Mouse (Mus musculus) heart, embryonic 16.5 days (tissue): ENCODE data around the gene Nudt5. TPM values are rescaled to one million over a fixed set of nuclear protein-coding genes. Genes with fewer than 3 reads are reported as not detected.
"Not testable (repeated sequence)": the region's sequence is repeated elsewhere in the genome, so short reads cannot be mapped to it uniquely, and the experiment has no call there.

Experiments used
- ATAC-seq: fragments of 200-750 bp; cut with Nextera tagmentation; replicated peaks from 2 replicates; pipeline ENCODE4 v1.8.0; 2017; ENCODE audit warnings: moderate number of reproducible peaks; ENCODE audit not compliant: insufficient read depth, low FRiP score; ENCODE audit errors: extremely low read depth
- H3K27ac ChIP-seq: fragments of 300-500 bp; sonication (generic); 2 replicates; pipeline ENCODE4 v1.5.1; 2014; ENCODE audit warnings: mild to moderate bottlenecking, low read length, control low read depth, moderate library complexity
- H3K27me3 ChIP-seq: fragments of 300-500 bp; sonication (generic); 2 replicates; pipeline ENCODE4 v1.6.1; 2014; ENCODE audit warnings: low read length, mixed read lengths; ENCODE audit not compliant: control insufficient read depth, insufficient read depth
- H3K36me3 ChIP-seq: fragments of 300-500 bp; sonication (generic); 2 replicates; pipeline ENCODE4 v1.6.1; 2014; ENCODE audit not compliant: control insufficient read depth, insufficient read depth
- H3K4me1 ChIP-seq: fragments of 300-500 bp; sonication (generic); 2 replicates; pipeline ENCODE4 v1.6.1; 2014; ENCODE audit warnings: low read length, mixed read lengths; ENCODE audit not compliant: control insufficient read depth, insufficient read depth
- H3K4me2 ChIP-seq: fragments of 300-500 bp; sonication (generic); 2 replicates; pipeline ENCODE4 v1.6.1; 2014; ENCODE audit warnings: low read depth, mild to moderate bottlenecking, control low read depth, low read length
- H3K4me3 ChIP-seq: fragments of 300-500 bp; sonication (generic); 2 replicates; pipeline ENCODE4 v1.5.1; 2014; ENCODE audit warnings: mild to moderate bottlenecking, control low read depth, low read length
- H3K9ac ChIP-seq: fragments of 300-500 bp; sonication (generic); 2 replicates; pipeline ENCODE4 v1.6.1; 2014; ENCODE audit warnings: low read length, control low read depth
- H3K9me3 ChIP-seq: fragments of 300-500 bp; sonication (generic); replicated peaks from 2 replicates; pipeline ENCODE4 v1.6.1; 2016; ENCODE audit warnings: low read length; ENCODE audit not compliant: control insufficient read depth
- WGBS: fragments of 180-500 bp; shearing (Covaris S2); extraction: QIAGEN DNeasy Blood & Tissue Kit; methylation state at CpG from one replicate; pipeline ENCODE4 v1.1.7; 2014; 5-methylcytosine and 5-hydroxymethylcytosine counted together
- polyA plus RNA-seq: library from polyadenylated mRNA; unstranded; fragments of >200 nt; fragmentation: Nextera tagmentation; extraction: Ambion mirVana; gene quantifications from 2 replicates; pipeline ENCODE4 v1.2.1, GENCODE M21; 2015

Nudt5 gene
- 56.3 and 62.5 TPM in 2 replicates for polyA plus RNA-seq

- H3K4me2 ChIP-seq: peak within 1 kb of the TSS; percentile 94
- H3K36me3 ChIP-seq: peaks cover 18% of the 10 kb centered on the region
- H3K9me3 ChIP-seq: no peaks in the 10 kb centered on the region
- peak within 1 kb of the TSS; percentile 84 for H3K27ac ChIP-seq
- H3K9ac ChIP-seq: peak within 1 kb of the TSS; percentile 76
- peaks cover 5% of the 10 kb centered on the region; the same call in 1 of the 2 replicates for H3K4me1 ChIP-seq
- H3K27me3 ChIP-seq: no peaks in the 10 kb centered on the region
- H3K4me3 ChIP-seq: peak within 1 kb of the TSS; percentile 81
- under 1% methylated on average over 53 of the region's 53 CpGs for WGBS
- peak; percentile 94 for ATAC-seq
These were observed at the start of gene Nudt5, which contains the start of gene Cdc123 for GRCm38 (mm10) chr2:5844873-5845631. Nudt5 (plus strand) TSS chr2:5845019. Cdc123 (minus strand) TSS chr2:5845164.

GRCm38 (mm10) chr2:5797816-5798672, 46.8 kb upstream of the Nudt5 start:
- no peaks in the 10 kb centered on the region for H3K27me3 ChIP-seq
- H3K9ac ChIP-seq: no peak overlapping the region
- H3K27ac ChIP-seq: no peak overlapping the region
- peaks cover 2% of the 10 kb centered on the region; the same call in 1 of the 2 replicates for H3K4me1 ChIP-seq
- no peak for ATAC-seq
- WGBS: 74% methylated on average over 11 of the region's 11 CpGs
- H3K9me3 ChIP-seq: peaks cover 5% of the 10 kb centered on the region; the same call in 1 of the 2 replicates
- H3K36me3 ChIP-seq: peaks cover 59% of the 10 kb centered on the region
- no peak overlapping the region for H3K4me2 ChIP-seq
- no peak overlapping the region for H3K4me3 ChIP-seq

GRCm38 (mm10) chr2:5801182-5801640, 43.6 kb upstream of the Nudt5 start:
- Histone ChIP-seq H3K9me3 (peaks cover 3% of the 10 kb centered on the region; the same call in 1 of the 2 replicates), H3K4me1 (peaks cover 2% of the 10 kb centered on the region; the same call in 1 of the 2 replicates), H3K9ac (no peak overlapping the region), H3K36me3 (peaks cover 46% of the 10 kb centered on the region), H3K4me2 (no peak overlapping the region), H3K27me3 (no peaks in the 10 kb centered on the region), H3K4me3 (no peak overlapping the region), H3K27ac (peak overlapping the region; percentile 51)
- ATAC-seq: peak; percentile 49; the same call in 1 of the 2 replicates
- 59% methylated on average over 9 of the region's 9 CpGs for WGBS

- Histone ChIP-seq H3K9ac (no peak overlapping the region), H3K36me3 (peaks cover 42% of the 10 kb centered on the region), H3K27me3 (no peaks in the 10 kb centered on the region), H3K27ac (no peak overlapping the region), H3K9me3 (peaks cover 3% of the 10 kb centered on the region; the same call in 1 of the 2 replicates), H3K4me2 (no peak overlapping the region), H3K4me3 (no peak overlapping the region), H3K4me1 (peaks cover 2% of the 10 kb centered on the region; the same call in 1 of the 2 replicates)
- 88% methylated on average over 10 of the region's 10 CpGs for WGBS
- ATAC-seq: no peak
These were observed 42.8 kb upstream of the Nudt5 start for GRCm38 (mm10) chr2:5801927-5802590.

- Histone ChIP-seq H3K27me3 (no peaks in the 10 kb centered on the region), H3K4me2 (no peak overlapping the region), H3K4me3 (no peak overlapping the region), H3K36me3 (peaks cover 34% of the 10 kb centered on the region), H3K27ac (no peak overlapping the region), H3K9me3 (peaks cover 2% of the 10 kb centered on the region; the same call in 1 of the 2 replicates), H3K4me1 (no peaks in the 10 kb centered on the region; the same call in 1 of the 2 replicates), H3K9ac (no peak overlapping the region)
- no peak for ATAC-seq
- 81% methylated on average over 6 of the region's 6 CpGs for WGBS
These were observed 40.3 kb upstream of the Nudt5 start for GRCm38 (mm10) chr2:5804440-5805045.

GRCm38 (mm10) chr2:5805228-5805627, 39.6 kb upstream of the Nudt5 start:
- no peaks in the 10 kb centered on the region for H3K9me3 ChIP-seq
- ATAC-seq: no peak
- H3K4me3 ChIP-seq: no peak overlapping the region
- peaks cover 38% of the 10 kb centered on the region for H3K36me3 ChIP-seq
- no peak overlapping the region for H3K27ac ChIP-seq
- no peaks in the 10 kb centered on the region; the same call in 1 of the 2 replicates for H3K4me1 ChIP-seq
- 93% methylated on average over 7 of the region's 7 CpGs for WGBS
- H3K9ac ChIP-seq: no peak overlapping the region
- H3K27me3 ChIP-seq: no peaks in the 10 kb centered on the region
- H3K4me2 ChIP-seq: no peak overlapping the region

- peaks cover 42% of the 10 kb centered on the region for H3K36me3 ChIP-seq
- WGBS: 64% methylated on average over 3 of the region's 3 CpGs
- not testable (repeated sequence) for ATAC-seq, H3K4me2 ChIP-seq, H3K27ac ChIP-seq, H3K4me1 ChIP-seq, H3K4me3 ChIP-seq, H3K27me3 ChIP-seq, H3K9ac ChIP-seq, H3K9me3 ChIP-seq
These were observed 38.6 kb upstream of the Nudt5 start for GRCm38 (mm10) chr2:5806201-5806600.

GRCm38 (mm10) chr2:5810036-5810718, 34.6 kb upstream of the Nudt5 start:
- no peak for ATAC-seq
- Histone ChIP-seq H3K9ac (no peak overlapping the region), H3K9me3 (no peaks in the 10 kb centered on the region), H3K4me1 (no peaks in the 10 kb centered on the region), H3K36me3 (peaks cover 29% of the 10 kb centered on the region), H3K4me2 (no peak overlapping the region), H3K4me3 (no peak overlapping the region), H3K27me3 (no peaks in the 10 kb centered on the region), H3K27ac (no peak overlapping the region)
- WGBS: 96% methylated on average over 5 of the region's 5 CpGs
